Mouse (Mus musculus) ES-Bruce4 (cell line): ENCODE results near the gene Btnl4.
"Not testable (repeated sequence)": the region's sequence is repeated elsewhere in the genome, so short reads cannot be mapped to it uniquely, and the experiment has no call there.

ENCODE experiments used
- EP300 ChIP-seq: IDR thresholded peaks from 2 replicates; pipeline ENCODE4 v1.6.1; 2011; ENCODE audit warnings: low read depth, low read length; ENCODE audit not compliant: insufficient read depth
- POLR2A ChIP-seq: IDR thresholded peaks from one replicate; pipeline ENCODE4 v1.8.1; 2011; ENCODE audit warnings: low read length; ENCODE audit not compliant: insufficient read depth

DNA sequence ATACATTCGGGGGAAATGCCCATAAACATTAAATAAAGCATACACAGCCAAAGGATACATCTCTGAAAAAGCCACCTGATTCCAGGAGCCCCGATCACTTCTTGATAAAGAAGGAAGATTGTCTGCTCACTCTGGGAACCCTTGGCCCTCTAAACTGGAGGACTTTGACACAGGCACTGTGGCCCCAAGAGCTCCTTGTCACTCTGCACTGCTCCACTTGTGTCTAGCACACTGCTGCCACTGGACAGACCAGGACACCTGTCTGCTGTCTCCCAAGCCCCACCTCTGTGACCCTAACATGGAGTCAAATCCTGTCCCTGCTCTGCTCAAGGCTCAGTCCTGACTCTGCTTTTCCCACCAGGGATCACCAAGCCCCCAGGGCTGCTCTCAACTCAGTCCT, 18.0 kb upstream of the Btnl4 start:
- not testable (repeated sequence) for TF ChIP-seq EP300, POLR2A
